Mouse (Mus musculus) myocyte (in vitro differentiated cells): Measurements from ENCODE around the gene Ctnnal1.

Experiments used
- E2F4 ChIP-seq: IDR thresholded peaks from one replicate; pipeline ENCODE4 v1.6.1; 2011; ENCODE audit warnings: mild to moderate bottlenecking, control low read depth, moderate library complexity; ENCODE audit not compliant: insufficient read depth
- MAX ChIP-seq: IDR thresholded peaks from one replicate; pipeline ENCODE4 v1.6.1; 2011; ENCODE audit warnings: low read depth, mild to moderate bottlenecking, control low read depth
- MYOD1 ChIP-seq, 3 experiments: IDR thresholded peaks; one replicate each; pipeline ENCODE4 v1.6.1; 2011; ENCODE audit warnings: control low read depth in 2 of 3, low read depth in 2 of 3, mild to moderate bottlenecking in 2 of 3, moderate library complexity in 1 of 3; ENCODE audit not compliant: insufficient read length in 2 of 3, control insufficient read depth in 1 of 3
- POLR2A ChIP-seq: IDR thresholded peaks from one replicate; pipeline ENCODE4 v1.6.1; 2011; ENCODE audit warnings: low read depth, mild to moderate bottlenecking, control low read depth, moderate library complexity; ENCODE audit not compliant: insufficient read length
- REST ChIP-seq: IDR thresholded peaks from one replicate; pipeline ENCODE4 v1.6.1; 2011; ENCODE audit warnings: mild to moderate bottlenecking, control low read depth, moderate library complexity; ENCODE audit not compliant: insufficient read depth, insufficient read length
- SRF ChIP-seq: IDR thresholded peaks from one replicate; pipeline ENCODE4 v1.6.1; 2011; ENCODE audit warnings: low read depth; ENCODE audit not compliant: control insufficient read depth, insufficient read length
- TCF12 ChIP-seq: IDR thresholded peaks from one replicate; pipeline ENCODE4 v1.6.1; 2011; ENCODE audit warnings: mild to moderate bottlenecking, control low read depth; ENCODE audit not compliant: poor library complexity, insufficient read depth, severe bottlenecking
- USF1 ChIP-seq: IDR thresholded peaks from one replicate; pipeline ENCODE4 v1.6.1; 2011; ENCODE audit warnings: low read depth, mild to moderate bottlenecking, control low read depth, moderate library complexity

DNA sequence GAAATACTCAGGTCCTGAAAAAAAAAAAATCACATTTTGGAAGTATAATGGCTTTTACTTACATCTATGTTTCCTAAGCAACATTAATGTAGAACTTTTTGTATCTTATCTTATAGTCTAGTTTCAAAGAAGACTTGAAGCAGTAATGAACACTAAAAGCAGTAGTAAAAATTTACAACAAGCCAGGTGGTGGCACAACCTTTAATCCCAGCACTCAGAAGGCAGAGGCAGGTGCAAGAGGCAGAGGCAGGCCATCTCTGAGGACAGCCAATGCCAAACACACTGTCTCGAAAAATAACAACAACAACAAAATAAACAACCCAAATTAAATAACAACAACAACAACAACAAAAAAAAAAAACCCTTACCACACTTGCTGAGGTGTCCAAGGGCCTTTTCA is 93.9 kb downstream of the Ctnnal1 start:
- TF ChIP-seq USF1, result no peak
- TF ChIP-seq POLR2A, result no peak
- TF ChIP-seq E2F4, result no peak
- TF ChIP-seq REST, result no peak
- no peak for TF ChIP-seq MAX
- no peak for TF ChIP-seq TCF12
- no peak for TF ChIP-seq MYOD1 (IDR thresholded peaks at IDR 0.05; ENCODE audit: control insufficient read depth in 1 of 3, insufficient read length in 2 of 3, low read depth in 2 of 3)
- no peak for TF ChIP-seq SRF
